Mouse (Mus musculus): ENCODE results near the gene Wdr27.

DNA sequence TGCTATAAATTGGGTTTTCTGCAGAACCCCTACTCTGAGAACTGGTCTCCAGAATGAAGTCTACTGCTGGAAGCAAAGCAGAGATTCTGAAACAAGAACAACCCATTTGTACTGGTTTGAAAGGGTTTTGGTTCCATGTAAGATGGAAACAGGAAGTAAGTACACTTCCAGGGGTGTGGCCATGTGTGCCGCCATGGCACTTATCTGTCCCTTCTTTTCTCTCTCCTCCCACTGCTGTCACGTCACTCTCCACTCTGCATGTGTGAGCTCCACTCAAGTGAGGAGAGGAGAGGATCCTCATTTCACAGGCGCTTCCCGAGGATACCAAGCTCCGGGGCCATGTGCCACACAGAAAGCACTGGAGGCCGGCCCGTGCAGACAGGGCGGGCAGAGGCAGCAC, 10.5 kb upstream of the Wdr27 start:
- TF ChIP-seq POLR2A (IDR thresholded peaks at IDR 0.05; ENCODE audit: borderline replicate concordance, extremely low read depth, low read depth, low read length) = no peak
- TF ChIP-seq CTCF (IDR thresholded peaks at IDR 0.05; ENCODE audit: insufficient read depth, low read length) = no peak

Data from lung, adult 2 months (tissue).